Mouse (Mus musculus) hindbrain, postnatal 0 days (tissue): Measurements from ENCODE around the gene Rnf217. TPM values are rescaled to one million over a fixed set of nuclear protein-coding genes. Genes with fewer than 3 reads are reported as not detected.

Source experiments
- ATAC-seq: fragments of 200-750 bp; cut with Nextera tagmentation; 2 replicates; pipeline ENCODE4 v1.8.0; 2017; ENCODE audit warnings: mild to moderate bottlenecking, moderate TSS enrichment, moderate library complexity
- DNase-seq: peaks from one replicate; pipeline ENCODE4 v3.0.0-alpha.2; 2015; ENCODE audit warnings: low spot score
- H3K27ac ChIP-seq: fragments of 300-500 bp; sonication (generic); 2 replicates; pipeline ENCODE4 v1.5.1; 2014; ENCODE audit warnings: mild to moderate bottlenecking
- H3K27me3 ChIP-seq: fragments of 300-500 bp; sonication (generic); 2 replicates; pipeline ENCODE4 v1.6.1; 2014; ENCODE audit warnings: low read length, mixed read lengths; ENCODE audit not compliant: insufficient read depth
- H3K36me3 ChIP-seq: fragments of 300-500 bp; sonication (generic); 2 replicates; pipeline ENCODE4 v1.6.1; 2014; ENCODE audit warnings: low read length, mixed read lengths; ENCODE audit not compliant: insufficient read depth
- H3K4me1 ChIP-seq: fragments of 300-500 bp; sonication (generic); 2 replicates; pipeline ENCODE4 v1.6.1; 2014; ENCODE audit warnings: antibody characterized with exemption, low read length, mixed read lengths; ENCODE audit not compliant: insufficient read depth
- H3K4me2 ChIP-seq: fragments of 300-500 bp; sonication (generic); 2 replicates; pipeline ENCODE4 v1.6.1; 2014; ENCODE audit warnings: low read depth, mild to moderate bottlenecking, low read length, moderate library complexity, mixed read lengths
- H3K4me3 ChIP-seq: fragments of 300-500 bp; sonication (generic); 2 replicates; pipeline ENCODE4 v1.5.1; 2014; ENCODE audit warnings: low read length
- H3K9ac ChIP-seq: fragments of 300-500 bp; sonication (generic); replicated peaks from 2 replicates; pipeline ENCODE4 v1.6.1; 2014; ENCODE audit warnings: mild to moderate bottlenecking, low read length, moderate library complexity, mixed read lengths
- H3K9me3 ChIP-seq: fragments of 300-500 bp; sonication (generic); 2 replicates; pipeline ENCODE4 v1.6.1; 2016; ENCODE audit warnings: low read length, mixed read lengths
- CTCF ChIP-seq: IDR thresholded peaks from 2 replicates; pipeline ENCODE4 v1.5.1; 2016; ENCODE audit warnings: antibody characterized with exemption, control low read depth, low read depth
- WGBS: fragments of 180-500 bp; shearing (Covaris S2); extraction: QIAGEN DNeasy Blood & Tissue Kit; methylation state at CpG from one replicate; pipeline ENCODE4 v1.1.7; 2014; 5-methylcytosine and 5-hydroxymethylcytosine counted together
- polyA plus RNA-seq: library from polyadenylated mRNA; unstranded; fragments of >200 nt; fragmentation: Nextera tagmentation; extraction: Ambion mirVana; gene quantifications from 2 replicates; pipeline ENCODE4 v1.2.1, GENCODE M21; 2015
- total RNA-seq: library from RNA; depleted of rRNA; stranded (reverse); fragments of >200 nt; gene quantifications from 2 replicates; pipeline ENCODE4 v1.2.3, GENCODE M21; 2014; rRNA removed

Gene Rnf217
- total and polyA plus RNA-seq, 2 experiments from 2014 or later = 1.8 to 10.5 TPM

- no peak overlapping the region for H3K4me2 ChIP-seq
Observed at GRCm38 (mm10) chr10:31444206-31444605, 164.8 kb downstream of the Rnf217 start.

More at GRCm38 (mm10) chr10:31444206-31444605, 164.8 kb downstream of the Rnf217 start:
- no peak for ATAC-seq
- peak; percentile 32 for DNase-seq
- H3K9me3 ChIP-seq = no peaks in the 10 kb centered on the region
- no peaks in the 10 kb centered on the region for H3K27me3 ChIP-seq
- H3K27ac ChIP-seq = no peak overlapping the region
- TF ChIP-seq CTCF = no peak
- no peaks in the 10 kb centered on the region for H3K4me1 ChIP-seq
- WGBS = 46% methylated on average over 7 of the region's 7 CpGs
- H3K9ac ChIP-seq = no peak overlapping the region
- H3K36me3 ChIP-seq = no peaks in the 10 kb centered on the region
- H3K4me3 ChIP-seq = no peak overlapping the region

Other genes starting within 250 kb of the Rnf217 start
- 12.9 and 24.4 TPM in 2 replicates for gene Tpd52l1, start 163.2 kb downstream of the Rnf217 start, total RNA-seq
- gene Tpd52l1, start 163.2 kb downstream of the Rnf217 start, polyA plus RNA-seq = 62.0 and 63.7 TPM in 2 replicates